Mouse (Mus musculus) bone marrow, adult 2 months (tissue): ENCODE results near the gene Selenoi. TPM values are rescaled to one million over a fixed set of nuclear protein-coding genes. Genes with fewer than 3 reads are reported as not detected.
A peak's percentile ranks its signal among the peaks of the same experiment; 100 is the strongest.
"Not testable (repeated sequence)": the region's sequence is repeated elsewhere in the genome, so short reads cannot be mapped to it uniquely, and the experiment has no call there.

ENCODE experiments used
- H3K27ac ChIP-seq: fragments of 200-500 bp; 2 replicates; pipeline ENCODE4 v1.5.1; 2012; ENCODE audit warnings: low read depth, mild to moderate bottlenecking, control low read depth, inconsistent platforms, low read length; ENCODE audit not compliant: control insufficient read depth, poor library complexity, insufficient read depth
- H3K4me1 ChIP-seq: fragments of 200-500 bp; 2 replicates; pipeline ENCODE4 v1.6.1; 2011; ENCODE audit warnings: low read length; ENCODE audit not compliant: control insufficient read depth, insufficient read depth
- H3K4me3 ChIP-seq: fragments of 200-500 bp; replicated peaks from 2 replicates; pipeline ENCODE3; 2011; ENCODE audit warnings: mild to moderate bottlenecking, low read depth, low read length, control low read depth; ENCODE audit not compliant: control insufficient read depth
- CTCF ChIP-seq: fragments of 200-500 bp; IDR thresholded peaks from 2 replicates; pipeline ENCODE4 v1.5.1; 2011; ENCODE audit warnings: low read length, control low read depth; ENCODE audit not compliant: control insufficient read depth, insufficient read depth
- POLR2A ChIP-seq: fragments of 200-500 bp; IDR thresholded peaks from 2 replicates; pipeline ENCODE4 v1.6.1; 2011; ENCODE audit warnings: low read depth, mild to moderate bottlenecking, control low read depth, low read length, borderline replicate concordance; ENCODE audit not compliant: control insufficient read depth
- WGBS: fragments of 180-500 bp; shearing (Covaris S2); methylation state at CpG from one replicate; pipeline ENCODE4 v1.1.7; 2018; 5-methylcytosine and 5-hydroxymethylcytosine counted together
- polyA plus RNA-seq: library from polyadenylated mRNA; stranded (reverse); fragments of >200 nt; gene quantifications from 2 replicates; pipeline ENCODE4 v1.2.4, GENCODE M21; 2011; ENCODE audit warnings: low replicate concordance; ENCODE audit not compliant: missing spikeins, insufficient read depth, insufficient read length

Gene Selenoi
- polyA plus RNA-seq, 1 experiment, result 7.5 TPM

- TF ChIP-seq CTCF, result no peak
- TF ChIP-seq POLR2A, result no peak
- WGBS, result 58% methylated on average over 1 of the region's 1 CpGs
- Histone ChIP-seq H3K4me1 (no peaks in the 10 kb centered on the region), H3K27ac (no peak overlapping the region), H3K4me3 (no peak overlapping the region)
Observed at GRCm38 (mm10) chr5:30204441-30204840, 27.9 kb upstream of the Selenoi start.

DNA sequence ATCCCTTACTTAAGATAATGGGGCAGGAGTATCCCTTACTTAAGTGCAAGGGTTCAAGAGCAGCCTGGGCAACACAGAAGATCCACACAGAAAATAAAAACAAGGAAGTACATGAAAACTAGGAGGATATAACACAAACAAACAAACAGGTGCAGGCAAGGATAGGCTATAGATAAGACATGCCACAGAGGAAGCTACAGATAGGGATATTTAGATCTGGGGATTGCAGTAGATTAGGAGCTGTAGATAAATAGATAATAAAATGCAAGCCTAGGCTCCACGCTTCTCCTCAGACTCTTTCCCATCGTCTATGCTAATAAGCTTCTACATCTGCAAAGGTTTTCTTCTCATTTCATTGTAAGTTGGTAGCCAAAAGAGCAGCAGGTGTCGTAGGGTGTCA is 27.3 kb upstream of the Selenoi start:
- 80% methylated on average over 3 of the region's 3 CpGs for WGBS
- TF ChIP-seq POLR2A (no peak), CTCF (no peak)

DNA sequence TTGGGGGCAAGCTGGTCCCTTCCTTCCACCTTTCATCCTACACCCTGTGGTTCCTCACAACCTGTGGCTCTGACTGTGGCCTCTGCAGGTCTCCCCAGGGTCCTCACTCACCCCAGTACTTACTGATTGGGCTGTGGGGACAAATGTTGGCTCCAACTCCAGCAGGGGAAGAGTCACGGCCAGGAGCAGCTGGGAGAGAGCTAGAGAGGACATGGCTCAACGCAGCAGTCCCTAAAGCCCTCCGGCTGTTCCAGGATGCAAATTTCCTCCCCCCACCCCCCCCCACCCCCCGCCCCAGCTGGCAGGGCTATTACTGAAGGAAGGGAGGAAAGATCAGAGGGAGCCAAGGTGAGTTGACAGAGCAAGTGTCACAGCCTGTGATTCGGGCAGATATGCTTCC is 26.9 kb upstream of the Selenoi start, which contains the start of gene Adgrf3:
Adgrf3 (minus strand) TSS at position 230 of the 400 bp plus-strand sequence.
- no peak within 1 kb of the TSS for H3K4me3 ChIP-seq
- TF ChIP-seq CTCF, result no peak
- TF ChIP-seq POLR2A, result no peak
- H3K27ac ChIP-seq, result no peak within 1 kb of the TSS
- 65% methylated on average over 5 of the region's 5 CpGs for WGBS
- no peaks in the 10 kb centered on the region for H3K4me1 ChIP-seq

More for the DNA sequence above, 27.3 kb upstream of the Selenoi start:
- H3K4me3 ChIP-seq, result no peak overlapping the region
- no peaks in the 10 kb centered on the region for H3K4me1 ChIP-seq
- H3K27ac ChIP-seq, result no peak overlapping the region

DNA sequence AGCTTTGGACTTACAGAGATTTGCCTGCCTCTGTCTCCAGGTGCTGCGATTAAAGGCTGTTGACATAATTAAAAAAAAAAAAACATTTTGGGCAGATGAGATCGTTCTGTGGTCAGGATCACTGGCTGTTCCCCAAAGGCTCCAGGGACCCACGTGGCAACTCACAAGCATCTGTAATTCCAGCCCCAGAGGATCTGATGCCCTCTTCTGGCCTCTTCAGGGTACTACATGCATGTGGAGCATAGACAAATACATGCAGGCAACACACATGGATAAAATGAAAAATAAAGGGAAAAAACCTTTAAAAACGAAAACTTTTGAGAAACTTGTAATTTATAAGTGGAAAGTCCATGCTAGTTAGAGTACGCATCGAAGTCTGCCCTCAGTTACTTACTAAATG is 25.1 kb upstream of the Selenoi start:
- Histone ChIP-seq H3K27ac (no peak overlapping the region), H3K4me1 (no peaks in the 10 kb centered on the region), H3K4me3 (no peak overlapping the region)
- WGBS, result 51% methylated on average over 6 of the region's 6 CpGs
- TF ChIP-seq CTCF, result peak; percentile 46; the same call in 1 of the 2 replicates
- no peak for TF ChIP-seq POLR2A

DNA sequence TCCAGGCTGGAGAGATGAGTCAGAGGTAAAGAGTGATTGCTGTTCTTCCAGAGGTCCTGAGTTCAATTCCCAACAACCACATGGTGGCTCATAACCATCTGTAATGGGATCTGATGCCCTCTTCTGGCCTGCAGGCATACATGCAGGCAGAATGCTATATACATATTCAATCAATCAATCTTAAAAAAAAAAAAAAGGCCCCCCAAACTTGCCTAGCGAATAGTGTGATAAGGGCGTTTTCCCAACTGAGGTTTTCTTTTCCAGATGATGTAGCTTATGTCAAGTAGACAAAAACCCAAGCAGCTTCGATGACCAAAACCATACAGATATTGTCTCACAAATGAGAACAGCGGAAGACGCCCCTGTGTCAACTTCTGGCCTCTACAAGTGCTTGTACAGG is 21.6 kb upstream of the Selenoi start:
- not testable (repeated sequence) for H3K27ac ChIP-seq, H3K4me3 ChIP-seq, H3K4me1 ChIP-seq
- WGBS, result 75% methylated on average over 5 of the region's 5 CpGs

GRCm38 (mm10) chr5:30214889-30215288 is 17.5 kb upstream of the Selenoi start:
- Histone ChIP-seq H3K27ac (no peak overlapping the region), H3K4me1 (no peaks in the 10 kb centered on the region), H3K4me3 (no peak overlapping the region)
- WGBS, result 4% methylated on average over 4 of the region's 4 CpGs
- TF ChIP-seq CTCF, result 0 out of 2 replicates have a peak, but pooled peaks have one; percentile 9
- TF ChIP-seq POLR2A, result no peak

DNA sequence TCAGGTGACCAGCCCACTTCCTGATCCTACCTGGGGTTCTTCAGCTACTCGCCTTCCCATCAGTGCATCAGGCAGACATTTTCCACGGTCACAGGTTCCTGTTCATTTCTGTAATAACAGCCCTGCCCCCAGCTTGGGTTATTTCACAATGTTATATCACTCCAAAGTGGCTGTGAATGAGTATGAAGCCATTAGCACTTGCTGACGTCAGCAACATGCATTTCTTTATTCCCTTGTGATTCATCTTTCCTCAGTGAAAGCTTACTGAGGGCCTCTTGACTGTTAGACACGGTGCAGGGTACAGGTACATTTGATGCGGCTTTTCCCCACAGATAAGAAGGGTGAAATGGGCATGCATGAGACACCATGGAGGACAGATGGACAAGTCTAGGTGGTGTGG is 16.4 kb upstream of the Selenoi start:
- TF ChIP-seq POLR2A, result no peak
- TF ChIP-seq CTCF, result no peak
- 37% methylated on average over 5 of the region's 5 CpGs for WGBS
- no peak overlapping the region for H3K4me3 ChIP-seq

DNA sequence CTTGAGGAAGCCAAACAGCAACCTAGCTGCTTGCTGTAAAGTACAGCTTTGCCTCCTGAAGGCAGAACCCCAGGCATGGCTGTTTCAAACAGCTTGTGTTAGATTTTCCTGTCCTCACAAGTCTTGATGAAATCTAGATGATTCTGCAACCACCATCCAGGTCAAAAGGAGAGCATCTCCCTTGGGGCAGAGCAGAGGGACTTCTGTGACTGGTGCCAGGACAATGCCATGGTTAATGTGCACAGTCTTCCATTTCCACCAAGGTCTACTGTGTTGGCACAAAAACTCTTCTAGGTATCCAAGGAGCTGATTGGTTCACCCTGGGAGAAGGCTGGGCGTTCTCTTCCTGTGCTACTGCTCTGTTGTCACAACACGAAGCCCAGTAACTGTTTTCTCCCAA is 12.7 kb upstream of the Selenoi start:
- no peak for TF ChIP-seq CTCF
- TF ChIP-seq POLR2A, result no peak
- H3K4me3 ChIP-seq, result no peak overlapping the region
- no peaks in the 10 kb centered on the region for H3K4me1 ChIP-seq
- 72% methylated on average over 2 of the region's 2 CpGs for WGBS
- H3K27ac ChIP-seq, result no peak overlapping the region

More for the DNA sequence above, 16.4 kb upstream of the Selenoi start:
- H3K27ac ChIP-seq, result no peak overlapping the region
- H3K4me1 ChIP-seq, result no peaks in the 10 kb centered on the region

GRCm38 (mm10) chr5:30220666-30221065 is 11.7 kb upstream of the Selenoi start:
- H3K27ac ChIP-seq, result no peak overlapping the region
- TF ChIP-seq CTCF (no peak), POLR2A (no peak)
- WGBS, result 86% methylated on average over 8 of the region's 8 CpGs
- no peak overlapping the region for H3K4me3 ChIP-seq
- no peaks in the 10 kb centered on the region for H3K4me1 ChIP-seq
